Mouse (Mus musculus) cerebellum, adult 18-20 months (tissue): Measurements from ENCODE around the gene Ankrd60.

Experiments
- DNase-seq, 2 experiments: peaks; one replicate each; pipeline ENCODE4 v3.0.0; 2021

Ankrd60 gene

GRCm38 (mm10) chr2:173583455-173583854, 5.3 kb upstream of the Ankrd60 start:
- DNase-seq = peak in 1 of 2 experiments; percentile 21

DNA sequence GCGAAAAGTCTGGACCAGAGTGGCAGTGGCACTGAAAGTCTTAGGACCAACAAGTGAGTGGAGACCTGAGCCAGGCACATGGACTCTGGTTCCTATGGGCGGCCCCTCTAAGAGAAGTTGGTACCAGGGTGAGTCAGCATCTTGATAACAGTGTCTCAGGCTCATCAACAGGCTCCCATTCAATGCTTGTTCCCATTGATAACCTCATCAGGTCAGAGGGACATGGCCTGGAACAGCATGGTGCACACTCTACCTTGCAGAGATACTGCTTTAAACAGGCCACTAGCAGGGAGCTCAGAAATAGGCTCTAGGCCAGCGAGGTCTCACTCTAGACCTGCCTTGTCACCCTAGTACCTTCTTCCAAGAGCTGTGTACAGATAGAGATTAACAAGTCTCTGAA, 4.7 kb upstream of the Ankrd60 start:
- no peak for DNase-seq

DNA sequence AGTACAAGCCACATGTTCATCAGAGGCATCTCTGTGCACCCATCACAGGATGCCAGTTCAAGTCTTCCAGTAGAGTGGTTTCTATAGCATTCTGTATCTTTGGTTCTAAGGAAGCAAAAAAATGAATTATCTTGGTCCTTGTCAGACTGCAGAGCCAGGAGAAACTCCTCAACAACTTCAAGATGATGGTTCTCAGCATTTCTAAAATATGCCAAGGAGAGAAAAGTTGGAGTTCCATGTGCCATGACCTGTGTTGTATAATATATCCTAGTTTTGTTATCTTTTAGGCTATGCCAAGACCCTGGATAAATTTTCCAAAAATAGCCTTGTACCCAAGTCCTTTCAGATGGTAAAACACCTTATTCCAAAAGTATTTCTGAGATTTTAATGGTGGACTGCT, 2.9 kb upstream of the Ankrd60 start:
- no peak for DNase-seq

DNA sequence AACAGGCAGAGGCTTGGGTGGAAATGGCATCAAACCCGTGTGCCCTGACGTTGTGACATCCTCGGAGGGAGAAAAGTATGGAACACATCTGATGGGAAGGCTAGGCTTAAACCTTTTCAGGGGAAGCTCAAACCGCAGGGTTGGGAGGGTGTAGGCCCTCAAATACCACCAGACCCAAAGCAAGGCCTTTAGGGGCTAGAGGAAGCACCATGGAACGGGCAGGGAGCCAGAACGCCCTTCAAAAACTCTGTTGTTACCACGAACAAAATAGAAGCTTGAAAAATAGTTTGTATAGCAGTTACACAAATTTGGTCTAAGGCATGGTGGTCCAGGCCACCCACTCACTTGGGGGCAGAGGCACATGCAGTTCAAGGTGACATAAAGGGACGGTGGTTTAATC, 430 bp upstream of the Ankrd60 start:
- no peak for DNase-seq

DNA sequence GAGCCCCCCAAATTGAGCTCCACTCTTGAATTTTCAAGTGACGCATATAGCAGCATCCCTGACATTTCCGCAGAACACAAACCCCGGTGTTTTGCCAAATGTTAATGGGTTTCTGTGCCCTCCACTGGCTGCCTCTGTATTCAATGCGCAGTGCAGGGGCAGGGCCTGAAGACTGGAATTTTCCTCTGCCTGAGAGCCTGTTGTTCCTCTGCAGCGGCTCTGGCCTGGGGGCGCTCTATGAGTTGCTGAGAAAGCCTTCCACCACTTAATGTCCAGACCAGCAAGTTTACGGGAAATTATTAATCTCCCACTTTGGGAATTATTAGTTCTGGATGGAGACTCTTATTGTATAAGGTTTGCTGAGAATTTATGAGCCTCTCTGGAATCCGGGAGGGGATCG, 14.0 kb downstream of the Ankrd60 start:
- no peak for DNase-seq

DNA sequence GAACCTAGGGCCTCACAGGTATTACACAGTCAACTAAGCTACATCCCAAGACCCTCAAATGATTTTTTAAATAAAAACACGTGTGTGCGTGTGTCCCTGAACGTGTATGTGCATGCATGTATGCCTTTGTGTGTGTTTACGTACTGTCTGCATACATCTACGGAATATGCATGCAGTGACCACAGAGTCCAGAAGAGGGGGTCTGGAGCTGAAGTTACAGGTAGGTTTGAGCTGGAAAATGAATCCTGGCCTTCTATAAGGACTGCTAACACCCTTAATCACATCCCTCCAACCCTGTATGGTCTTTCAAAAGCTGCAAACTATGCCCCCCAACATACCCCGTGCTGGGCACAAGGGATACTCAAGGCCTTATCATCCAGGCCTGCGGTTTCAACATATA, 14.8 kb downstream of the Ankrd60 start:
- no peak for DNase-seq

- DNase-seq = peak; percentile 32 to 52
Observed at GRCm38 (mm10) chr2:173561851-173562442, 16.2 kb downstream of the Ankrd60 start.

DNA sequence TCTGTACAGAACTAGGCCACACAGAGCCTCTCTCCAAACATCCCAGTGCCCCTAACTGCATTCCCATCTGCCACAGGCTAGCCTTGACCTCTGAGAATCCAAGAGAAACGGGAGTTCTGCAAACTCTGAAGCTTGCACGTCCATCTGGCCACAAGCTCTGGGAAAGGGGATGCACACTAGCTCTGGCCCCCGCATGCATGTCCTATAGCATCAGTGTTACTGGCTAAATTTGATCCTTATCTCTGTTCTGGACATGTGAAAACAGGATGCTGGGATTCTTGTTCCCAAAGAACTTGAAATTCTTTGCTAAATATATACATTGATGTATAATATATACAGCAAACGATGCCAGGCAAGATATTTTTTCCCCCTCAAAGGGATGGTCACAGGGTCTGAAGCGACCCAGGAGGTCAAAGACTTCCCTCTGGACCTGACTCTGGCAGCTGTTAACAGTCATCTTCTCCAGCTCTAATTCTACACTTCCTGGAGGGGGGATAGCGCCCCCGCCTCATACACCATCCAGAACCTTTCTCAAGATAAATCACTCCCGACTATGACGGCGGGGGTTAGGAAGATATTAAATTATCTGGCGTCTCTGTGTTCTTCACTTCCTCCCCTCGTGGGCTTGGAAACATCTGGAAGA, 19.3 kb downstream of the Ankrd60 start:
- DNase-seq = no peak

DNA sequence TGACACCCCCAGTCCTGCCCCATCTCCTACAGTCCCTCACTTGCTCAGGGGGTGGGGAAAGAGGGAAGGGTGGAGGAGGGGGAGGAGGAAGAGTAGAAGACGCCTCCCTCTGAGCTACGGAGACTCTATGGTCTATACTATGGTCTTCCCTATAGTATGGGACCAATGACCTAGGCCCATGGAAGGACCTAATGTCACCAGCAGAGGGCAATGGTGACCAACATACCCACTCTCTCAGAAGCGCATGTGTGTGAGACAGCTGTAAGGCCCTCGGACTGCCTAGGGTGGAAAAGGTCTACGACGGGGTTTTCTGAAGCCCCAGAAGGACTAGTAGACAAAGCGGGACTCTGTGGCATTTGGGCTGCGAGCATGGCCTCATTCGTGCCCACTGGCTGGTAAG, 24.3 kb downstream of the Ankrd60 start:
- no peak for DNase-seq

DNA sequence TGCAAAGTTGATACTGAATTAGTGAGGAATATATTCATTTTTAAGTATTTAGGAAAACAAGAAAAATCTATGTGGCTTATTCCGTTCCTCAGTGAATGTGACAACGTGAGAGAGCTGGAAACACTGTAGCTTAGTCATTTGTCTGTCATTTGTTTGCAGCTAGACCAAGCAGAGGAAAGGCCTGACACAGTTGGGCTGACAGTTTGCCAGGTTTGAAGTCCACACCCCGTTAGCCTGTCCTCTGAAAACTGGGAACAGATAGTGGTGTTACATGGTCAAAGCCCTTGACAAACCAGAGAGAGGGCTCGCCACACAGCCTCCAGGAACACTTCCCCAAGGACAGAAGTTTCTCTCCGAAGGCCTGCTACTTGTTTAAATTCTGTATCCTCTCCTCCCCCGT, 27.5 kb downstream of the Ankrd60 start:
- no peak for DNase-seq

GRCm38 (mm10) chr2:173549236-173549635, 28.9 kb downstream of the Ankrd60 start:
- DNase-seq = no peak

DNA sequence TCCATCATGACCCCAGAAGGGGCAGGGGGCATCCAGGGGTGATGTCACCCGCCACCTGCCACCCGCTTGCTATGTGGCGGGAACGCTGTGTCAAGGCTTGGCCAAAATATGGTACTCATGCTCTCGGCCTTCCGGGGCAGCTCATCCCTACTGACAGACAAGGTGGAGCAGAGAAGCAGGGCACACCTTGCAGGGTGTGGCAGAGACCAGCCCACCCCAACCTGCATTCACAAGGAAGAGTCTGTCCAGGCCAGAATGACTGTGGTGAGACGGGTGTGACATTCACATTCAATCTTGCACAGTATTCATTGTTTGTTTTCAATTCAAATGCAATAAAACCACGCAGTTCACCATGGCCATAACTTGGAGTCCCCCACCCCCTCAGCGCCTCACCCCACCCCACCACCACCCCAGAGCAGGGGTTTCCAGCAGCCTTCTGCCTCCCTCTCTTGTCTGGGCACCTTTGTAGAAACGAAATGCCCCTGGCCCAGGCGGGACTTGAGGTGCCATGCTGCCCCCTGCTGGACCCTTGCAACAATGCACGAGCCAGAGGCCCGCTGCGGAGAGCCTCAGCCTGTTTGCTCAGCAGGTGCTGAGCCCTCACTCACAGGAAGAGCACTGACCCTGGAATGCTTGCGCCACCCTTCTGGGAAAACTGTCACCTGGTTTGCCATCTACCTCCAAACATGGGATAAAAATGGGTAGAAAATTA, 32.0 kb downstream of the Ankrd60 start:
- DNase-seq = peak; percentile 47 to 74

GRCm38 (mm10) chr2:173542716-173543115, 35.4 kb downstream of the Ankrd60 start:
- DNase-seq = no peak

DNA sequence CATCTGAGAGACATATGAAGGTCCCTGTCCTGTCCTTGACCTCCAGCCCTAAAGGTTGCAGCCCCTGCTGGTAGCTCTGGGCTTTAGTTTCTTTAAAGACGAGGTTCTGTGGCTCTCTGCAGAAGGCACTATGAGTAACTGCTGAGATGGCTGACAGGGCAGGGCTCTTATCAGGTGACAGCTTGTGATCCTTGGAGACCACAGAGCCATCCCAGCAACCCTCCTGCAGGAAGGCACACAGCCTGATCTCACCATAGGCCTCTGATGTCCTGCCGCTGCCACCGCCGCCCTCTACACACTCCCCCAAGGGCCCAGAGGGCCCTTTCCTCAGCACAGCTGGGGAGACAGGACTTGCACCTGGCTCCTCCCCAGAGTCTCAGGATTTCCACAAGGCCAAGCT, 36.4 kb downstream of the Ankrd60 start:
- no peak for DNase-seq

DNA sequence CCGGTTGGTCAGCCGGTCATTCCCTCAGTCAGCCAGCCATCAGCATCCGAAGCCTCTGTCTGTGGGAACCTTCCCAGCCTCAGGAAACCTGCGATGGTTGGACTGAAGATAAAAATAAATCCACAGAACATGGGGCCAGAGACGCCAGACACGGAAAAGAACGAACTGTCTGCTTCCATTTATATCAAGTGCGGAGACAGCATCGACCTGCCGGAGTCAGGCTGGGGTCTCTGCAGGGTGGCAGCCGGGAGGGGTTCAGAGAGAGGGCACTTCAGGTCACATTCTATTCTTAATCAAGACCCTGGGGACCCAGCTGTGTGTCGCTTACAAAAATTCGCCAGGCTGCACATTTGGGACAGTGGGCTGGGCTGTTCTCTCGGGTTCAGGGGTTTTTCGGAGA, 38.4 kb downstream of the Ankrd60 start:
- DNase-seq = no peak

DNA sequence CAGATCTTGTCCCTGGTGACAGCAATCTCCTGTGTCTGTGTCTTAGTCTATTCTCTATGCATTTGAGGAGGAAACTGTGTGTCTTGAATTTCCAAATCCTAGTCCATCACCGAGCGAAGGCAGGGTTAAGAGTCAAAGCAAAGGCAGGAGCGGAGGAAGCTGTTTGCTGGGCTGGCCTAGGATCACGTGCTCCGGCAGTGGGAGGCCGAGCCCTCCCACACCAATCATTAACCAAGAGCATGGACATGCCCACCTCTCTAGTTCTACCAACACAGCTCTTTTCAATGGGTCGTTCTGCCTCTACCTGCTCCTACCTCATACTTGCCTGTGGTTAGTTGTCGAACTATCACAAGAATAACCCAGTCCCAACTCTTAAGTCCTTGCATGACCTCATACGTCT, 42.3 kb downstream of the Ankrd60 start:
- no peak for DNase-seq

DNA sequence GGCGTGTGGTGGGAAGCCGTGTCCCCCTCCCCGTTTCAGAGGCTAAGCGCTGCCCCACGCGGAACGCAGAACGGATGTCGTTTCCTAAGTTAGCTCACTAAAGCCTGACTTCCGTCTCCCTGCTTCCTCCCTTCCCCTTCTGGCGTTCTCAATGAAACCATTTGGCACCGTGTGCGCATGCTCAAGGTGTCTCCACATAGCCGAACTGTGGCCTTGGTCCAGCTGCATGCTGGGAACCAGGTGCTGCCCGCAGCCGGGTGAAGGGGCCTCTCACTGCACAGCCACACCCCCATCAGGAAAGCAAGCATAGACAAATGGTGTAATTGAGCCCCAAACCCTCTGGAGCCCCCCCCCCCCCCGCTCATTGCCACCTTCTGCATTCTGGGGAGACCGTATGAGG, 42.8 kb downstream of the Ankrd60 start:
- peak; percentile 76 for DNase-seq

DNA sequence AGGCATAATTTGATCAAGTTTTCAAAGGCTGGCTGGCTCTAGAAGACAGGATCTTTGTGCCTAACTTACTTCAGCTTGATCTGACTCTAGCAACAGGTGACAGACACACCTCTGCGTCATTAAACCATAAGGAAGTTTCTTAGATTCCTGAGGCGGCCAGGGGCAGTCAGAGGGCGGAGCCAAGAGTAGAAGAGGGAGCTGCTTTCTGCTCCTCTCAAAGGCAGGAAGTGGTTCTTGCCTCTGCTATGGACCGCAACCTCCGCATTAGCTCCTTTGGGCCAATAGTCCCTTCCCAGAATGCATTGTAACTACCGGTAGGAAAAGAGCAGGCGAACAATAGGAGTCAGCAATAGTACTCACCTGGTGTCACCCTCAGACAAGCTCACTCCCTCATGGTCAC, 43.6 kb downstream of the Ankrd60 start:
- no peak for DNase-seq

- DNase-seq = no peak
Observed at GRCm38 (mm10) chr2:173532711-173533462, 45.3 kb downstream of the Ankrd60 start.

- DNase-seq = no peak
Observed at GRCm38 (mm10) chr2:173528493-173528892, 49.7 kb downstream of the Ankrd60 start.

DNA sequence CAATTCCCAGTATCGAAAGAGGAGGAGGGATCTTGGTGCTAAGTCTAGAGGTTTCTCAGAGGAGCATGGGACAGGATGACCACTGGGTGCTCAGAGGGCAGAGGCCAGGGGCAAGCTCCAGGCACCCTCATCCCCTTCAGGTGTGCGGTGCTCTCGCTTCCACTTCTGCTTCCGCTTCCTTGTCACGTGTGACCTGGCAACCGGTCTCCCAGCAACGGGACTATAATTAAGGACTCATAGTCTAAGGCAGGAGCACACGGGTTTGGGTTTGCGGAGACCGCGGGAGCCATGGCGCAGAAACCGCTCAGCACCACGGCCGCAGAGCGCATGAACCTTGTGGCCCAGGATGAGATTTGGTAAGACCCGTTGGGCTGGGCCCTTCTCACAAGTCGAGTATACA, 55.8 kb downstream of the Ankrd60 start, which contains the start of gene 1700021F07Rik:
Gene 1700021F07Rik, plus strand, starts transcription at position 211 of the 400 bp plus-strand sequence.
- no peak for DNase-seq
